Comparison of ENCODE assay signal across 27 mouse cellular contexts in the genomic region with DNA sequence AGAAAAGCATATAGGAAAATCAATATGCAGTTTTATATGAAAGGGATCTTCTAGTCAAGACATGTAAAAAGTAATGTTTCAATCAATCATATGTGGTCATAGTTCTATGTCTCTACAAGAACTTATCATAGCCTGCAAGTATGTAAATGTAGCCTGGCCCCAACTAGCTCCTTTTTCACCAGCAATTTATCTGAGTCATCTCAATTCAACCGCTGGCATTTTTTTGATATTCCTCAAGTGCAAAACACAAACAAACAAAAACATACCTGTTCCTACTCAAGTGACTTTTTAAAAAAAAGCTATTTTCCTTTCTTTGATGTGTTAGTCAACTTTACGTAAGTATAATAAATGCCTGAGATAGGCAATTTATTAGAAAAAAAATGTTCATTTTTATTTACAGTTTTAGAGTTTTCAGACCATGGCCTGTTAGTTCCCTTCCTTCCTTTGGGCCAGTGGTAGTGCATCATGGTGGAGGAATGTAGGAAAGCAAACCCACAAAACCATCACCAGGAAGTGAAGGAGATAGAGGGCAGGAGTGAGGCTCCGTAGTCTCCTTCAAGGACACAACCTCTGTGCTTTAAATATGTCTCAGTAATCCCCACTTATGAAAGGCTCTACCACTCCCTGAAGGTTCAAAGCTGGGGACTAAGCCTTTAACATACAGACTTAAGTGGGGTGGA.
A peak's percentile ranks its signal among the peaks of the same experiment; 100 is the strongest.
DNase-seq lines count a peak whose midpoint lies in the region; ATAC-seq and TF ChIP-seq lines count a peak whose summit lies in the region.
"Had no signal": no experiment of that assay in that cellular context is flagged by ENCODE, and none has a peak within 500 bp of the region (broad histone marks: within the 10 kb centered on the region; RNA-seq: fewer than 3 reads in every experiment).

No protein-coding gene starts in this region.

- H3K4me3 ChIP-seq in C2C12 (ENCODE audit: insufficient read depth, poor library complexity, severe bottlenecking), result no peak overlapping the region
- H3K4me3 ChIP-seq: embryonic facial prominence, embryonic 12.5 days; embryonic facial prominence, embryonic 15.5 days; erythroblast, embryonic 14.5 days; forebrain, embryonic 12.5 days; forebrain, embryonic 15.5 days; heart, embryonic 12.5 days; heart, embryonic 15.5 days; hindbrain, embryonic 10.5 days; hindbrain, embryonic 13.5 days; intestine, embryonic 15.5 days had no signal

- H3ac ChIP-seq in C2C12 (ENCODE audit: control insufficient read depth, insufficient read length, low read depth), result no peak overlapping the region

- H3K27me3 ChIP-seq in C2C12 (ENCODE audit: control insufficient read depth, insufficient read depth, insufficient read length), result no peaks in the 10 kb centered on the region
- H3K27me3 ChIP-seq: embryonic facial prominence, embryonic 12.5 days; embryonic facial prominence, embryonic 15.5 days; forebrain, embryonic 12.5 days; forebrain, embryonic 15.5 days; heart, embryonic 12.5 days; heart, embryonic 15.5 days; hindbrain, embryonic 13.5 days; intestine, embryonic 15.5 days had no signal

- H3K36me3 ChIP-seq in C2C12 (ENCODE audit: control insufficient read depth, insufficient read depth), result no peaks in the 10 kb centered on the region
- H3K36me3 ChIP-seq: embryonic facial prominence, embryonic 12.5 days; embryonic facial prominence, embryonic 15.5 days; forebrain, embryonic 12.5 days; forebrain, embryonic 15.5 days; heart, embryonic 12.5 days; heart, embryonic 15.5 days; hindbrain, embryonic 10.5 days; hindbrain, embryonic 13.5 days; intestine, embryonic 15.5 days had no signal

- H3K79me3 ChIP-seq in C2C12 (ENCODE audit: low read depth), result no peaks in the 10 kb centered on the region

- DNase-seq in 3T3-L1 (ENCODE audit: low read depth, low spot score), result peak; percentile 79
- no peak for DNase-seq in kidney, postnatal 10 days
- DNase-seq in thymus, postnatal 25 days, result no peak
- DNase-seq in adrenal gland, postnatal 4 days (ENCODE audit: low spot score in 2 of 2), result no peak
- DNase-seq: adrenal gland, adult 2 months; adrenal gland, postnatal 14 days; cerebellum, adult 11-12 months; cerebellum, adult 8-10 months; cerebellum, postnatal 10 days; cerebellum, postnatal 36 days; gastrocnemius, postnatal 25 days; heart, adult 18-20 months; heart, postnatal 10 days; heart, postnatal 36 days had no signal

- peak; percentile 52; the same call in 1 of the 2 replicates for ATAC-seq in common myeloid progenitor, adult 5-6 weeks (replicated peaks; ENCODE audit: low read depth, poor library complexity, severe bottlenecking)
- ATAC-seq: forebrain, embryonic 15.5 days; hindbrain, embryonic 16.5 days; intestine, embryonic 15.5 days had no signal

- no peaks in the 10 kb centered on the region for H3K79me2 ChIP-seq in C2C12 (ENCODE audit: control insufficient read depth, insufficient read depth)

- TF ChIP-seq CTCF in C2C12 (IDR thresholded peaks at IDR 0.05; ENCODE audit: control insufficient read depth, insufficient read depth, insufficient read length), result no peak

TF ChIP-seq in C2C12, 6 proteins besides CTCF, POLR2A, EP300 and RAD21:
- TF ChIP-seq MYOD1 (IDR thresholded peaks at IDR 0.05; ENCODE audit: control insufficient read depth, insufficient read length, low read depth) (no peak), MYOG (IDR thresholded peaks at IDR 0.05; ENCODE audit: control insufficient read depth, extremely low read depth, insufficient read length) (no peak), FOSL1 (IDR thresholded peaks at IDR 0.05; ENCODE audit: insufficient read depth, low read length, poor library complexity, severe bottlenecking) (peak; percentile 32), USF1 (IDR thresholded peaks at IDR 0.05; ENCODE audit: low read depth) (no peak)
TF ChIP-seq in C2C12: peak in this region for 1.
